Mouse (Mus musculus) CH12.LX (cell line): Measurements from ENCODE around the gene Mrpl20.

Experiments
- CTCF ChIP-seq, 2 experiments: IDR thresholded peaks in 1 of 2; conservative IDR thresholded peaks in 1 of 2; 2 replicates each; pipeline ENCODE4 v1.5.1; 2011 to 2012; ENCODE audit warnings: low read depth in 2 of 2, low read length in 2 of 2, improper control_type of control experiment in 1 of 2, inconsistent platforms in 1 of 2, mild to moderate bottlenecking in 1 of 2, moderate library complexity in 1 of 2
- EP300 ChIP-seq: IDR thresholded peaks from 2 replicates; pipeline ENCODE4 v1.6.1; 2011; ENCODE audit warnings: low read length, improper control_type of control experiment
- PAX5 ChIP-seq: IDR thresholded peaks from 2 replicates; pipeline ENCODE4 v1.6.1; 2012; ENCODE audit warnings: low read length, inconsistent platforms, mixed read lengths
- RCOR1 ChIP-seq: conservative IDR thresholded peaks from 2 replicates; pipeline ENCODE4 v1.6.1; 2012; ENCODE audit warnings: low read depth, mild to moderate bottlenecking, inconsistent platforms, low read length, improper control_type of control experiment
- ZKSCAN1 ChIP-seq: IDR thresholded peaks from 2 replicates; pipeline ENCODE4 v1.6.1; 2012; ENCODE audit warnings: low read depth, inconsistent platforms, low read length, improper control_type of control experiment, borderline replicate concordance
- ZNF384 ChIP-seq: IDR thresholded peaks from 2 replicates; pipeline ENCODE4 v1.6.1; 2012; ENCODE audit warnings: low read depth, low read length, improper control_type of control experiment, inconsistent platforms

GRCm38 (mm10) chr4:155775855-155776254, 26.8 kb upstream of the Mrpl20 start:
- no peak for TF ChIP-seq EP300
- TF ChIP-seq CTCF (conservative IDR thresholded peaks at IDR 0.05 in 1 of 2, IDR thresholded peaks at IDR 0.05 in 1 of 2; ENCODE audit: low read depth in 2 of 2, low read length in 2 of 2): no peak
- TF ChIP-seq ZNF384: no peak
- no peak for TF ChIP-seq RCOR1
- TF ChIP-seq PAX5: no peak
- TF ChIP-seq ZKSCAN1: no peak
